Mouse (Mus musculus) midbrain, embryonic 12.5 days (tissue): ENCODE data around the gene Cfap52. TPM values are rescaled to one million over a fixed set of nuclear protein-coding genes. Genes with fewer than 3 reads are reported as not detected.

Experiments
- ATAC-seq: fragments of 200-750 bp; cut with Nextera tagmentation; 2 replicates; pipeline ENCODE4 v1.8.0; 2017; ENCODE audit warnings: low read depth, moderate TSS enrichment, moderate library complexity; ENCODE audit not compliant: low FRiP score
- H3K27ac ChIP-seq: fragments of 300-500 bp; sonication (generic); replicated peaks from 2 replicates; pipeline ENCODE4 v1.5.1; 2016; ENCODE audit warnings: mild to moderate bottlenecking
- H3K27me3 ChIP-seq: fragments of 300-500 bp; sonication (generic); 2 replicates; pipeline ENCODE4 v1.6.1; 2016; ENCODE audit warnings: mild to moderate bottlenecking
- H3K36me3 ChIP-seq: fragments of 300-500 bp; sonication (generic); 2 replicates; pipeline ENCODE4 v1.6.1; 2016
- H3K4me1 ChIP-seq: fragments of 300-500 bp; sonication (generic); 2 replicates; pipeline ENCODE4 v1.6.1; 2016
- H3K4me2 ChIP-seq: fragments of 300-500 bp; sonication (generic); replicated peaks from 2 replicates; pipeline ENCODE4 v1.6.1; 2016; ENCODE audit warnings: mild to moderate bottlenecking, moderate library complexity
- H3K4me3 ChIP-seq: fragments of 300-500 bp; sonication (generic); 2 replicates; pipeline ENCODE4 v1.5.1; 2016; ENCODE audit warnings: mild to moderate bottlenecking
- H3K9ac ChIP-seq: fragments of 300-500 bp; sonication (generic); replicated peaks from 2 replicates; pipeline ENCODE4 v1.6.1; 2016; ENCODE audit warnings: mild to moderate bottlenecking, moderate library complexity
- H3K9me3 ChIP-seq: fragments of 300-500 bp; sonication (generic); 2 replicates; pipeline ENCODE4 v1.6.1; 2016; ENCODE audit warnings: mild to moderate bottlenecking
- WGBS: fragments of 180-500 bp; shearing (Covaris S2); methylation state at CpG from one replicate; pipeline ENCODE4 v1.1.7; 2016; 5-methylcytosine and 5-hydroxymethylcytosine counted together
- polyA plus RNA-seq: library from polyadenylated mRNA; unstranded; fragments of >200 nt; fragmentation: Nextera tagmentation; extraction: Ambion mirVana; gene quantifications from 2 replicates; pipeline ENCODE4 v1.2.1, GENCODE M21; 2016

The Cfap52 gene
- 0.57 and 1.2 TPM in 2 replicates for polyA plus RNA-seq

DNA sequence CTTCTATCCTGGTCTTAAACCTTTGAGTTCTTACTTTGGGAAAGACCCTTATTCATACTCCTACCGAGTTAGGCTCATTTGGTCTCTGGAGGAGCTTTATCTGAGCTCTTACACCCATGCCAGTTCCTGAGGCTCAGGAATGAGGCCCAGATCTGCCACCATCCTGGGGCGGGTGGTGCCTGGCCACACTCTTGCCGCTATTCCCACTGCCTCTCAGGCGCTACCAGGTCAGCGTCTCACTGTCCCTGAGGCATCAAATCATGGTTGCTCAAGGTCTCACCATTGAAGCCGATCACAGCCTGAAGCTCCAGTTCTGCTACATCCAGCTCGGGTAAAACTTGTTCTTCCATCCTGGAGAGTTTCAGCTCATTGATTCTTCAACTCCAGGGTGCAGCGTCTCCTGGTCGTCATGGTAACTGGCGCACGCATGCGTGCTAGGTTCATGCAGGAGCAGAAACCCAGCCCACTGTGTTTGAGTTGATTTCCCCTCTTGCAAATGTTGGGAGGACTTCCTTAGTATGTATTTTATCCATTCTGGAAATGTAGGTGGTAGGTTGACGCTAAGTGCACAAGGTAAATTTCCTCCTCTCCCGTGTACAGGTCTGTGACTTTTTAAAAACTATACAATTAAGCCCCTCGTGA is at the start of gene Cfap52:
TSS of gene Cfap52 (minus strand) at position 410 of the 642 bp plus-strand sequence.
- peak within 1 kb of the TSS; percentile 89 for H3K9ac ChIP-seq
- H3K4me2 ChIP-seq, result peak within 1 kb of the TSS; percentile 87
- H3K4me3 ChIP-seq, result peak within 1 kb of the TSS; percentile 71
- peaks cover 5% of the 10 kb centered on the region; the same call in 1 of the 2 replicates for H3K36me3 ChIP-seq
- no peak within 1 kb of the TSS for H3K27ac ChIP-seq
- no peaks in the 10 kb centered on the region for H3K9me3 ChIP-seq
- WGBS, result 9% methylated on average over 15 of the region's 15 CpGs
- H3K4me1 ChIP-seq, result peaks cover 22% of the 10 kb centered on the region
- peak; percentile 54; the same call in 1 of the 2 replicates for ATAC-seq
- no peaks in the 10 kb centered on the region for H3K27me3 ChIP-seq

DNA sequence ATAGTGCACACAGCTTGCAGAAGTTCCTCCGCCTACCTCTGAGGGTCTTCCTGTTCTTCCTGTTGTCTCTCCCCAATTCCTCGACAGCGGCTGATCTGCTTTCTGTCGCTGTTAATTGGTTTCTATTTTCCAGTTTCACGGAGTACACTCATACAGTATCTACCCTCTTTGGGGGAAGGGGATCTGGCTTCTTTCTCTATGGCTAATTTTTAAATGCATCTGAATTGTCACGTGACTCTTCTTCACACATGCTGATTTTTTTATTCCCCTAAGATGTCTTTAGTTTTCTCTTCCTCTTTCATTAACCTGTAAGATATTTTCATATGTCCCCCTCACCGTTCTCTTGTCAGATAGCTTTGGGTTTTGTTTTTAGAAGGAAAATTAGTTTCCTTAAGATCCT is 46.8 kb upstream of the Cfap52 start:
- no peaks in the 10 kb centered on the region for H3K36me3 ChIP-seq
- WGBS, result 87% methylated on average over 7 of the region's 7 CpGs
- no peak overlapping the region for H3K27ac ChIP-seq
- H3K9ac ChIP-seq, result no peak overlapping the region
- no peaks in the 10 kb centered on the region for H3K27me3 ChIP-seq
- H3K4me1 ChIP-seq, result peaks cover 7% of the 10 kb centered on the region; the same call in 1 of the 2 replicates
- H3K4me3 ChIP-seq, result no peak overlapping the region
- no peak for ATAC-seq
- no peaks in the 10 kb centered on the region for H3K9me3 ChIP-seq
- no peak overlapping the region for H3K4me2 ChIP-seq

DNA sequence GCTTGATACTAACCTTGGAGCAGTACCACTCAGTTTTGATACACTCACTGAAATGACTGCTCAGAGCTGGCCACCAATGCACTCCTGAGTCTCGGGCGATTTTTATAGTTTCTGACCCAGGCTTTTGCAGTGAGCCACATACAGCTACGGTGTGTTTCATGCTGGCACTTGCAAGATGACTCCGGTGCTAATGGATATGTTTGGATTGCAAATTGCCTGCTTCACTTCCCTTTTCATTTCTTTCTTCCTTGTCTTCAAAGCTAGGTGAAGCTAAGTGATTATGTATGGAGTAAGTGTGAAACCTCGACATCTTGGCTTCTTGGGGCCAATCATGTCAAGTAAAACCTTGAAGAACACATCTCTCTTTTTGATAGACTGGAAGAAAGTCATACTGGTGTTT is 43.9 kb upstream of the Cfap52 start:
- H3K9me3 ChIP-seq, result no peaks in the 10 kb centered on the region
- ATAC-seq, result no peak
- no peaks in the 10 kb centered on the region for H3K27me3 ChIP-seq
- no peak overlapping the region for H3K4me2 ChIP-seq
- H3K4me1 ChIP-seq, result peaks cover 19% of the 10 kb centered on the region
- H3K36me3 ChIP-seq, result no peaks in the 10 kb centered on the region
- 82% methylated on average over 5 of the region's 5 CpGs for WGBS
- no peak overlapping the region for H3K27ac ChIP-seq
- H3K9ac ChIP-seq, result no peak overlapping the region
- no peak overlapping the region for H3K4me3 ChIP-seq

DNA sequence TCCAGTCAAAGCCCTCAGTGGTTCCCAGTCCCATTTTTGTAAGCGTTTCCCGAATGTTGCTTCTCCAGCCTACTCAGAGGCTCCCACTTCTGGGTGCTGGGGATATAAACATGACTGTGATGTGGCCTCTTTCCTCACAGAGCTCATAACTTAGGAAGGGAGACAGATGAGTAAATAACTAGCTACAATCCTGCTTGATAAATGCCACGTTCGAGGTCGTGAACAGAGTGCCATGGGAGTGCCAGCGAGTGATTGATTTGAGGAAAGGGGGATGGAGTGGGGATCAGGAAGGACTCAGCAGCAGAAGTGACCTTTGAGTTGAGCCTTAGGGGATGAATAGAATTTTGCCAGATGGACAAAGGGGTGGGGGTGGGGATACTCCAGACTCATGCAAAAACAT is 42.2 kb upstream of the Cfap52 start:
- Histone ChIP-seq H3K27ac (no peak overlapping the region), H3K4me3 (no peak overlapping the region), H3K4me1 (peaks cover 19% of the 10 kb centered on the region), H3K36me3 (no peaks in the 10 kb centered on the region), H3K9me3 (no peaks in the 10 kb centered on the region), H3K4me2 (no peak overlapping the region), H3K9ac (no peak overlapping the region), H3K27me3 (peaks cover 7% of the 10 kb centered on the region)
- ATAC-seq, result no peak
- WGBS, result 43% methylated on average over 6 of the region's 6 CpGs

DNA sequence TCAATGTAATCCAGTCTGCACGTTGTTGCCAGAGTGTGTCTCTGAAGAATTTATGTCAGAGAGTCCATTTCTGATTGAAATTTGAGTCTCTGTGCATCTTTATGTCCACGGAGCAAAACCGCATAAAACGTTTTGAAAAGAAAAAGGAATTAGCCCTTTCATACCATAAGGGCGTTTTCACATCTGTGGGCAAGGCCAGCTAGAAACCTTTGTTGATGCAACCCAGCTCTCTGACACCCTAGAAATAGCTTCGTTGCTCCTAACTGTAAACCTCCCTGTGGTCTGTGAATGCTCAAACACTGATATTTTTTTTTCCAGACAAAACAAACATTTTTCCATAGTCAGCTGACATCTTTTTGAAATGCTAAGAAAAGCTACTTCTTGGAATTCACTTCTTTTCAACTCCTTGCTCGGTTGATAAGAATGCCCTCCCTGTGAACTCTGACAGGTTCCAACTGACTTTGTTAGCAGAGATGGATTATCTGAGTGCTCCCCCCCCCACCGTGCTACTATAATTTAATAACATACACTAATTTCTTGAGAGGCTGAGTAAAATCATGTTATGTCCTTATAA is 40.9 kb upstream of the Cfap52 start:
- H3K36me3 ChIP-seq, result no peaks in the 10 kb centered on the region
- H3K27me3 ChIP-seq, result peaks cover 7% of the 10 kb centered on the region
- H3K9me3 ChIP-seq, result no peaks in the 10 kb centered on the region
- no peak for ATAC-seq
- H3K9ac ChIP-seq, result no peak overlapping the region
- no peak overlapping the region for H3K4me2 ChIP-seq
- peaks cover 19% of the 10 kb centered on the region for H3K4me1 ChIP-seq
- 19% methylated on average over 8 of the region's 8 CpGs for WGBS
- no peak overlapping the region for H3K27ac ChIP-seq
- no peak overlapping the region for H3K4me3 ChIP-seq

DNA sequence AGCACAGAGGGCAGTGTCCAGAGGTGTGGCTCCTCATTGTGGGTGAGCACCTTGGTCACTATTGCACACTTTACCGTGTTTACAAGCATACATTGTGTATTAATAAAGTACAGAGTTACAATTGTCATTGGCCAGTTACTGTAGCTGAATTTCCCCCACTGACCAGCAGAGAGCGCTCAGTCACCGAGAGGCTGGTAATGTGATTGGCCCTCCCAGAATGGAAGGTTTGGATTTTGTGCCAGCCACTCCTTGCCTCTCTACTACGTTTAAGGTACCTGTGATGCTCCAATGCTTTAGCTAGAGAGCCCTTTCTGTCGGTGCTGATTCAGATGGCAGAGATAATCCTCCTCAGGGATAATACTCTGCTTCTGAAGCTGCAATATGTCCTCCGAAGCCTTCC is 38.7 kb upstream of the Cfap52 start:
- H3K9me3 ChIP-seq, result no peaks in the 10 kb centered on the region
- no peak overlapping the region for H3K4me2 ChIP-seq
- H3K36me3 ChIP-seq, result no peaks in the 10 kb centered on the region
- peaks cover 7% of the 10 kb centered on the region for H3K27me3 ChIP-seq
- H3K27ac ChIP-seq, result no peak overlapping the region
- H3K4me3 ChIP-seq, result no peak overlapping the region
- no peak overlapping the region for H3K9ac ChIP-seq
- 22% methylated on average over 6 of the region's 6 CpGs for WGBS
- ATAC-seq, result no peak
- peaks cover 19% of the 10 kb centered on the region for H3K4me1 ChIP-seq

DNA sequence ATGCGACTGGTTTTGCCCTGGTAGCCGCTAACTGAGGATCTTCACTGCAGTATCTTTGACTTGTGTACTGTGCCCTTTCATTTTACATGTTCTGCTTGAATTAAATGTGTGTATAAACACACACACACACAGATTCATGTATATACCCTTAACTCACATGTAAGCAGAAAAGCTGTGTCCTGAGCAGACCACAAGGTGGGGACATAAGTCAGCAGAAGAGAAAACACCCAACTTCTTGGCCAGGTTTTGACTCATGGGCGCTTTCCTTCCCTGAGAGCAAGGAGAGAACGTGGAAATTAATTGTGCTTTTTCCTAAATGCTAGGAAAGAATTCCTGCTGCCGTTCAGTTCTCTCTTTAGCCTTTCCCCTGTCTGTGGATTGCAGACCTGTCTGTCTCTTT is 34.2 kb upstream of the Cfap52 start:
- Histone ChIP-seq H3K27ac (no peak overlapping the region), H3K4me2 (no peak overlapping the region), H3K4me3 (no peak overlapping the region), H3K27me3 (peaks cover 7% of the 10 kb centered on the region), H3K36me3 (no peaks in the 10 kb centered on the region), H3K9ac (no peak overlapping the region), H3K4me1 (no peaks in the 10 kb centered on the region), H3K9me3 (no peaks in the 10 kb centered on the region)
- WGBS, result 79% methylated on average over 5 of the region's 5 CpGs
- no peak for ATAC-seq

DNA sequence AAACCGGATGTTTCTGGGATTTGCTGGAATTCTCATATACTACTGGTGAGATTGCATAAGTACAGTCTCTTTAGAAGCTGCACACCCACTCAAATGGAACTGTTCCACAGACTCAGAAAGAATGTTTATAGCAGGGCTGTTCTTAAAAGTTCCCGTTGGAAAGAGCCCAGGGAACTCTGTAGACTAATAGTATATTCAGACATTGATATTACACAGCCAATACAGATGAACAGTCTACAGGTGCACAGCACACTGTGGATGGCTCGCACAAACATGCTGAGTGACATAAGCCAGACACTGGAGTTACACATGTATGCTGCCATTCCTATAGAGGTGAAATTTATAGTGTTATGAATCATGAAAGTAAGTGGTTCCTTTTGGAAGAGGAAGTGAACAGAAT is 33.5 kb upstream of the Cfap52 start:
- WGBS, result 86% methylated on average over 3 of the region's 3 CpGs
- Histone ChIP-seq H3K9me3 (no peaks in the 10 kb centered on the region), H3K36me3 (no peaks in the 10 kb centered on the region), H3K4me1 (no peaks in the 10 kb centered on the region), H3K9ac (no peak overlapping the region), H3K27ac (no peak overlapping the region), H3K4me2 (no peak overlapping the region), H3K4me3 (no peak overlapping the region), H3K27me3 (peaks cover 7% of the 10 kb centered on the region)
- no peak for ATAC-seq

DNA sequence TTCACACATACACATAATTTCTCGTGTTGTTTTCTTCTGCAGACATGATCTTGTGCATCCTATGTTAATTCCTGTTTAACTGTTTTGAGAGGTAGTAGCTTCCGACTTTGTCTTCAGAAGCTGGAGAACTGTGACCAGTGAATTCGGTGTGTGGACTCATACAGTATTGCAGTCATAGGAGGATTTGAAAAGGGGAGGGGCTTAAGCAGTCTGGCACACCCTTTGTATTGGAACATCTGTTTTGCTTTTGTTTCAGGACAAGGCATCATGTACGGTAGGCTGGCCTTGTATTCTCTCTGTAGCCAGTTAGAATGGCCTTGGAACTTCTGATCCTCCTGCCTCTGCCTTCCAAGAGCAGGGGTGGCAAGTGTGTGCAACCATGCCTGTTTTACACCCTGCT is 30.5 kb upstream of the Cfap52 start:
- no peak for ATAC-seq
- H3K9me3 ChIP-seq, result no peaks in the 10 kb centered on the region
- no peak overlapping the region for H3K4me3 ChIP-seq
- H3K4me1 ChIP-seq, result no peaks in the 10 kb centered on the region
- H3K27ac ChIP-seq, result no peak overlapping the region
- no peak overlapping the region for H3K4me2 ChIP-seq
- no peaks in the 10 kb centered on the region for H3K36me3 ChIP-seq
- H3K9ac ChIP-seq, result no peak overlapping the region
- H3K27me3 ChIP-seq, result no peaks in the 10 kb centered on the region
- WGBS, result 78% methylated on average over 4 of the region's 4 CpGs

DNA sequence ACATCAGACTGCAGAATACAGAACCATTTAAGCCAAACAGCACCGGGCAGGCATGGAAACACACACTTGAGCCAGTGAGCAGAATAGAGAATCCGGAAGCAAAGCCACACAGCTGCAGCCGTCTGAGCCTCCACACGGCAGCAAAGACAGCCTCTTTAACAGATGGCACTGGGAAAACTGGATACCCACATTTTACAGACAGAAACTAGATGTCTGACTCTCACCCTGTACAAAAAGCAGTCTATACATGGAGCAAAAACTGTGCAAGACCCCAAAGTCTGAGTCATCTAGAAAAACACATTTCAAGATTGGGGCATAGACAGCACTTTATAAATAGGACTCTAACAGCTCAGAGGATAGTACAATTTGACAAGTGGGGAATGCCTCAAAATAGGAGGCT is 25.8 kb upstream of the Cfap52 start:
- Histone ChIP-seq H3K4me1 (peaks cover 9% of the 10 kb centered on the region), H3K27me3 (no peaks in the 10 kb centered on the region), H3K27ac (no peak overlapping the region), H3K9me3 (no peaks in the 10 kb centered on the region), H3K9ac (no peak overlapping the region), H3K36me3 (peaks cover 6% of the 10 kb centered on the region; the same call in 1 of the 2 replicates), H3K4me2 (no peak overlapping the region), H3K4me3 (no peak overlapping the region)
- 82% methylated on average over 4 of the region's 4 CpGs for WGBS
- no peak for ATAC-seq

DNA sequence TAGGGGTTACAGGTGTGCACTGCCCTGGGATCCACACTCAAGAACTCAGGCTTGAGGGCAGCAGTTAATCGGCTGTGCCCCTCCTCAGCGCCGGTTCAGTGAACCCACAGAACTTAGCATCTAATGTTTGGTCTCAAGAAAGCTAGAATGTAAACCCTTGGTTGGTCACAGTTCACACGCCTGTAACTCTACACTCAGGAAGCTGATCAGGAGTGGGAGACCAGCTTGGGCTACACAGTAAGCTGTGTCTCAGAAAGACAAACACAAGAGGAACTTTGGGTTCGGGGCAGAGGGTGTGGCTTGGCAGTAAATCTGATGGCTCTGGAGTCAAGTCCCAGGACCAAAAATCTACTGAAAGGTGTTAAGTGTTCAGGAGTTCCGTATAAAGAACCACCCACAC is 18.1 kb upstream of the Cfap52 start:
- ATAC-seq, result no peak
- peaks cover 25% of the 10 kb centered on the region for H3K27me3 ChIP-seq
- H3K4me1 ChIP-seq, result peaks cover 2% of the 10 kb centered on the region; the same call in 1 of the 2 replicates
- H3K4me3 ChIP-seq, result no peak overlapping the region
- peaks cover 6% of the 10 kb centered on the region; the same call in 1 of the 2 replicates for H3K36me3 ChIP-seq
- H3K27ac ChIP-seq, result no peak overlapping the region
- no peaks in the 10 kb centered on the region for H3K9me3 ChIP-seq
- no peak overlapping the region for H3K4me2 ChIP-seq
- WGBS, result 93% methylated on average over 6 of the region's 6 CpGs
- H3K9ac ChIP-seq, result no peak overlapping the region

DNA sequence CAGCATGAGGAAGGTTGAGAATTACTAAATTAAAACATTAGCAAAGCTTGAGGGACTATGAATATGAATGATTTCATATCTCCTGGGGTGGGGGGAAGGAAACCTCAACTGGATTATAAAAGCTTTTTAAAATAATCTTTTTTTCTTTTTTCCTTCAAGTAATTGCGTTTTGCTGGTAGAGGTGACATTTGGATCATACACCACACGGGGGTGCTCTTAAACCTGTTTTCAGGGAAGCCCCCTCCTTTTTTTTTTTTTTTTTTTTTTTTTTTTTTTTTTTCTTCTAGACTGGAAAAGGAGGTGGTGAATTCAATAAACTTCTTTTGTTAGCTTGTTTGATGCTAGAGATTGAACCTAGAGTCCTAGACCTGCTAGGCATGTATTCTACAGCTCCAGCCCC is 9.8 kb upstream of the Cfap52 start:
- WGBS, result 18% methylated on average over 2 of the region's 2 CpGs
- Histone ChIP-seq H3K9ac (no peak overlapping the region), H3K4me2 (no peak overlapping the region), H3K27ac (no peak overlapping the region), H3K4me1 (no peaks in the 10 kb centered on the region), H3K4me3 (no peak overlapping the region), H3K36me3 (peaks cover 19% of the 10 kb centered on the region), H3K27me3 (peaks cover 19% of the 10 kb centered on the region), H3K9me3 (no peaks in the 10 kb centered on the region)
- ATAC-seq, result no peak
